Mouse (Mus musculus): Measurements from ENCODE around the gene Rgl2.

The Rgl2 gene

DNA sequence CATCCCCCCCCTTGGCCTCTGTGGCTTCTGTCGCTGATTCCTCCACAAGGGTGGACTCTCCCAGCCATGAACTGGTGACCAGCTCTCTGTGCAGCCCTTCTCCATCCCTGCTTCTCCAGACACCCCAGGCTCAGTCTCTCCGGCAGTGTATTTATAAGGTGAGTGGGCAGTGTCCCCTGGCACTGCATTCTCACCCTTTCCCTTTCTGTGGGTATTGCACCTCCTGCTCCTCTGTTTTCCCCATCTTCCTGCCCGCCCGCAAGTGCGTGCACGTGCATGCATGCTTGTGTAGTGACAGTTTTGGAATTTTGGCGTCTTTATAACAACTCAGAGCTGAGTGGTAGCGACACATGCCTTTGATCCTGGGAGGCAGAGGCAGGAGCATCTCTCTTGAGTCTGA is 15.4 kb upstream of the Rgl2 start:
- no peak for TF ChIP-seq NANOG (IDR thresholded peaks at IDR 0.05; ENCODE audit: borderline replicate concordance, low read length)
- TF ChIP-seq POU5F1 (IDR thresholded peaks at IDR 0.05; ENCODE audit: borderline replicate concordance, low read length): no peak
- no peak for TF ChIP-seq CTCF (conservative IDR thresholded peaks at IDR 0.05; ENCODE audit: low read length)
- Histone ChIP-seq H3K36me3 (ENCODE audit: insufficient read depth, low read length) (peaks cover 71% of the 10 kb centered on the region), H3K9me3 (ENCODE audit: low read length) (no peaks in the 10 kb centered on the region), H3K27me3 (ENCODE audit: insufficient read depth, low read length) (no peaks in the 10 kb centered on the region), H3K4me1 (replicated peaks; ENCODE audit: low read depth, low read length) (peaks cover 77% of the 10 kb centered on the region), H3K4me3 (replicated peaks; ENCODE audit: low read length) (peak overlapping the region; percentile 80)

DNA sequence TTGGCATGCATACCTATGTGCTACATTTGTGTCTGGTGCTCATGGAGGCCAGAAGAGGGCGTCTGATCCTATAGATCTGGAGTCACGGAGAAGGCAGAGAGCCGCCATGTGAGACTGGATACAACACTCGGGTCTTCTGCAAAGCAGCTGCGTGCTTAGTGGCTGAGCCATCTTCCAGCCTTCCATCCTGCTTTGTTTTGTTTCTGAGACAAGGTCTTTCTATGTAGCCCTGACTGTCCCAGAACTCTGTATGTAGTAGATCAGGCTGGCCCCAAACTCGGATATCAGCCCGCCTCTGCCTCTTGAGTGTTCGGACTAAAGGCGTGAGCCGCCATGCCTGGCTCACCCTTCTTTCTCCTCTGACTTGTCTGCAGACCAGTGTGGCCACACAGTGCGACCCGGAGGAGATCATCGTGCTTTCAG is 14.4 kb upstream of the Rgl2 start:
- H3K9me3 ChIP-seq (ENCODE audit: low read length): no peaks in the 10 kb centered on the region
- peaks cover 71% of the 10 kb centered on the region for H3K36me3 ChIP-seq (ENCODE audit: insufficient read depth, low read length)
- no peak for TF ChIP-seq NANOG (IDR thresholded peaks at IDR 0.05; ENCODE audit: borderline replicate concordance, low read length)
- TF ChIP-seq POU5F1 (IDR thresholded peaks at IDR 0.05; ENCODE audit: borderline replicate concordance, low read length): no peak
- peak; percentile 36 for TF ChIP-seq CTCF (conservative IDR thresholded peaks at IDR 0.05; ENCODE audit: low read length)
- H3K4me1 ChIP-seq (replicated peaks; ENCODE audit: low read depth, low read length): peaks cover 87% of the 10 kb centered on the region
- peak overlapping the region; percentile 80 for H3K4me3 ChIP-seq (replicated peaks; ENCODE audit: low read length)
- H3K27me3 ChIP-seq (ENCODE audit: insufficient read depth, low read length): no peaks in the 10 kb centered on the region

GRCm38 (mm10) chr17:33915671-33916250 is 13.6 kb upstream of the Rgl2 start, which contains the start of the genes Tapbp and Zbtb22:
Gene Tapbp (plus strand): TSS chr17:33915899.
Gene Zbtb22 (plus strand): TSS chr17:33915904.
- TF ChIP-seq CTCF (conservative IDR thresholded peaks at IDR 0.05; ENCODE audit: low read length) (no peak), NANOG (IDR thresholded peaks at IDR 0.05; ENCODE audit: borderline replicate concordance, low read length) (peak; percentile 40; the same call in 1 of the 2 replicates)
- no peaks in the 10 kb centered on the region for H3K27me3 ChIP-seq (ENCODE audit: insufficient read depth, low read length)
- no peaks in the 10 kb centered on the region for H3K9me3 ChIP-seq (ENCODE audit: low read length)
- peaks cover 87% of the 10 kb centered on the region for H3K4me1 ChIP-seq (replicated peaks; ENCODE audit: low read depth, low read length)
- H3K4me3 ChIP-seq (replicated peaks; ENCODE audit: low read length): peak within 1 kb of the TSS; percentile 80
- H3K36me3 ChIP-seq (ENCODE audit: insufficient read depth, low read length): peaks cover 65% of the 10 kb centered on the region

GRCm38 (mm10) chr17:33916294-33916693 is 13.0 kb upstream of the Rgl2 start:
- Histone ChIP-seq H3K9me3 (ENCODE audit: low read length) (no peaks in the 10 kb centered on the region), H3K4me3 (replicated peaks; ENCODE audit: low read length) (peak overlapping the region; percentile 80), H3K4me1 (replicated peaks; ENCODE audit: low read depth, low read length) (peaks cover 87% of the 10 kb centered on the region), H3K36me3 (ENCODE audit: insufficient read depth, low read length) (peaks cover 62% of the 10 kb centered on the region), H3K27me3 (ENCODE audit: insufficient read depth, low read length) (no peaks in the 10 kb centered on the region)
- TF ChIP-seq NANOG (IDR thresholded peaks at IDR 0.05; ENCODE audit: borderline replicate concordance, low read length) (no peak), CTCF (conservative IDR thresholded peaks at IDR 0.05; ENCODE audit: low read length) (no peak), POU5F1 (IDR thresholded peaks at IDR 0.05; ENCODE audit: borderline replicate concordance, low read length) (no peak)

GRCm38 (mm10) chr17:33916847-33917655 is 12.3 kb upstream of the Rgl2 start:
- Histone ChIP-seq H3K4me1 (replicated peaks; ENCODE audit: low read depth, low read length) (peaks cover 87% of the 10 kb centered on the region), H3K9me3 (ENCODE audit: low read length) (no peaks in the 10 kb centered on the region), H3K36me3 (ENCODE audit: insufficient read depth, low read length) (peaks cover 62% of the 10 kb centered on the region), H3K4me3 (replicated peaks; ENCODE audit: low read length) (peak overlapping the region; percentile 80), H3K27me3 (ENCODE audit: insufficient read depth, low read length) (no peaks in the 10 kb centered on the region)
- TF ChIP-seq NANOG (IDR thresholded peaks at IDR 0.05; ENCODE audit: borderline replicate concordance, low read length): no peak

- Histone ChIP-seq H3K36me3 (ENCODE audit: insufficient read depth, low read length) (peaks cover 62% of the 10 kb centered on the region), H3K4me3 (replicated peaks; ENCODE audit: low read length) (peak overlapping the region; percentile 80), H3K9me3 (ENCODE audit: low read length) (no peaks in the 10 kb centered on the region), H3K4me1 (replicated peaks; ENCODE audit: low read depth, low read length) (peaks cover 83% of the 10 kb centered on the region), H3K27me3 (ENCODE audit: insufficient read depth, low read length) (no peaks in the 10 kb centered on the region)
- no peak for TF ChIP-seq CTCF (conservative IDR thresholded peaks at IDR 0.05; ENCODE audit: low read length)
- no peak for TF ChIP-seq NANOG (IDR thresholded peaks at IDR 0.05; ENCODE audit: borderline replicate concordance, low read length)
- no peak for TF ChIP-seq POU5F1 (IDR thresholded peaks at IDR 0.05; ENCODE audit: borderline replicate concordance, low read length)
Measured at GRCm38 (mm10) chr17:33917656-33918292, 11.6 kb upstream of the Rgl2 start.

- no peaks in the 10 kb centered on the region for H3K27me3 ChIP-seq (ENCODE audit: insufficient read depth, low read length)
- TF ChIP-seq POU5F1 (IDR thresholded peaks at IDR 0.05; ENCODE audit: borderline replicate concordance, low read length): no peak
- no peak for TF ChIP-seq CTCF (conservative IDR thresholded peaks at IDR 0.05; ENCODE audit: low read length)
- peaks cover 58% of the 10 kb centered on the region for H3K36me3 ChIP-seq (ENCODE audit: insufficient read depth, low read length)
- no peaks in the 10 kb centered on the region for H3K9me3 ChIP-seq (ENCODE audit: low read length)
- H3K4me1 ChIP-seq (replicated peaks; ENCODE audit: low read depth, low read length): peaks cover 81% of the 10 kb centered on the region
- peak overlapping the region; percentile 80 for H3K4me3 ChIP-seq (replicated peaks; ENCODE audit: low read length)
Measured at GRCm38 (mm10) chr17:33918293-33919203, 10.8 kb upstream of the Rgl2 start.
